Mouse (Mus musculus) forebrain, embryonic 14.5 days (tissue): ENCODE measurements at regions not wholly inside any gene's neighbourhood (a gene's known extent, or its start where the extent isn't known, plus 50 kb on each side); places are given as distances from the start of the nearest gene placed in this dataset.
A peak's percentile ranks its signal among the peaks of the same experiment; 100 is the strongest.

Experiments
- ATAC-seq: fragments of 200-750 bp; cut with Nextera tagmentation; 2 replicates; pipeline ENCODE4 v1.8.0; 2017; ENCODE audit warnings: mild to moderate bottlenecking, moderate library complexity
- DNase-seq: peaks from one replicate; pipeline ENCODE4 v3.0.0-alpha.2; 2015; ENCODE audit warnings: low spot score
- H3K27ac ChIP-seq: fragments of 300-500 bp; sonication (generic); 2 replicates; pipeline ENCODE4 v1.5.1; 2014; ENCODE audit warnings: low read depth, mild to moderate bottlenecking, control low read depth, low read length, moderate library complexity
- H3K27me3 ChIP-seq: fragments of 300-500 bp; sonication (generic); replicated peaks from 2 replicates; pipeline ENCODE4 v1.6.1; 2014; ENCODE audit warnings: low read length, control low read depth, mixed read lengths; ENCODE audit not compliant: control insufficient read depth, insufficient read depth
- H3K36me3 ChIP-seq: fragments of 300-500 bp; sonication (generic); 2 replicates; pipeline ENCODE4 v1.6.1; 2014; ENCODE audit warnings: low read length, control low read depth; ENCODE audit not compliant: control insufficient read depth, insufficient read depth
- H3K4me1 ChIP-seq: fragments of 300-500 bp; sonication (generic); 2 replicates; pipeline ENCODE4 v1.6.1; 2014; ENCODE audit warnings: antibody characterized with exemption, low read length, control low read depth; ENCODE audit not compliant: control insufficient read depth, insufficient read depth
- H3K4me2 ChIP-seq: fragments of 300-500 bp; sonication (generic); 2 replicates; pipeline ENCODE4 v1.6.1; 2014; ENCODE audit warnings: mild to moderate bottlenecking, control low read depth, low read length
- H3K4me3 ChIP-seq: fragments of 300-500 bp; sonication (generic); 2 replicates; pipeline ENCODE4 v1.5.1; 2014; ENCODE audit warnings: low read depth, low read length, control low read depth
- H3K9ac ChIP-seq: fragments of 300-500 bp; sonication (generic); 2 replicates; pipeline ENCODE4 v1.6.1; 2014; ENCODE audit warnings: mild to moderate bottlenecking, low read length, control low read depth, moderate library complexity
- H3K9me3 ChIP-seq: fragments of 300-500 bp; sonication (generic); replicated peaks from 2 replicates; pipeline ENCODE4 v1.6.1; 2016; ENCODE audit warnings: low read length, control low read depth, mixed read lengths; ENCODE audit not compliant: control insufficient read depth
- WGBS: fragments of 180-500 bp; shearing (Covaris S2); extraction: QIAGEN DNeasy Blood & Tissue Kit; methylation state at CpG from one replicate; pipeline ENCODE4 v1.1.7; 2014; 5-methylcytosine and 5-hydroxymethylcytosine counted together

DNA sequence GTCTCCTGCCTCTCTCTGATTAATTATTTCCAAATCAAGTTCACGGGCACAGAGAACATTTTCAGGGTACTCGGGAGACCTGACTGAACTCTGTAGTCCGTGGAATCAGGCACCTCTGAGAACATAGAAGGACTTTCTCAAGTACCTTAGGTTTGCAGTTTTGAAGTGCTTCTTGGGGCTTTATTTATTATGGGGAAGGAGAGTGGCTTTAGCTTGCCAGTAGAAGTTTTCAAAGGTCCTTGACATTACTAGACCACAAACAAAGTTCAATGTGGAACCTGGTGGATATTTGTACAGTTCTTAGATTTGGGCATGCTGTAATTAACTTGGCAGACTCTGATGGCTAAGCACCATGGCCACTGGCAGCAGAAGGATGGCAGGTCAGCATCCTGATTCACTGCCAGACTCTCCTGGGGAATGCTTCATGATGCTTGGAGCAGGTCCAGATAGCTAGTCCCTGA, 853.5 kb downstream of the Adgrl2 start:
- no peaks in the 10 kb centered on the region for H3K9me3 ChIP-seq
- H3K27me3 ChIP-seq = no peaks in the 10 kb centered on the region
- no peak overlapping the region for H3K4me2 ChIP-seq
- H3K4me1 ChIP-seq = no peaks in the 10 kb centered on the region
- DNase-seq (peak; percentile 7), ATAC-seq (no peak)
- no peak overlapping the region for H3K9ac ChIP-seq
- H3K27ac ChIP-seq = no peak overlapping the region
- H3K36me3 ChIP-seq = no peaks in the 10 kb centered on the region
- 86% methylated on average over 3 of the region's 3 CpGs for WGBS
- H3K4me3 ChIP-seq = no peak overlapping the region

DNA sequence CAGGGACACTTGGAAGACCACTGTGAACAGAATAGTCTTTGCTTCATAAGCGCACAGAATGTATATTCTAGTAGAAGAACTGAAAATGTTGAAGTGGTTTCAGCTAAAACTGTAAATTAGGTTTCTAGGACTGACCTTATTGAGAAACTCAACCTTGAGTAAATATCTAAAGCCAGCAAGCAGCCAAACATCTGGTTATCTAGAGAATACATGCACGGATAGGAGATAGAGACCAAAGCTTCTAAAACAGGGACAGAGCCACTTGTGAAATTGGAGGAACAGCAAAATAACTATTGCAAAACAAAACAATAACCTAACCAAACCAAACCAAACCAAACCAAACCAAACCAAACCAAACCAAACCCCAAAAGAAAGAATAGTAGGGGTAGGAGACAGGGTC, 855.7 kb downstream of the Adgrl2 start:
- 89% methylated on average over 2 of the region's 2 CpGs for WGBS
- H3K4me2 ChIP-seq = no peak overlapping the region
- no peaks in the 10 kb centered on the region for H3K4me1 ChIP-seq
- no peak for DNase-seq
- ATAC-seq = no peak
- no peak overlapping the region for H3K27ac ChIP-seq
- no peaks in the 10 kb centered on the region for H3K36me3 ChIP-seq
- H3K9me3 ChIP-seq = no peaks in the 10 kb centered on the region
- no peaks in the 10 kb centered on the region for H3K27me3 ChIP-seq
- H3K9ac ChIP-seq = no peak overlapping the region
- no peak overlapping the region for H3K4me3 ChIP-seq

DNA sequence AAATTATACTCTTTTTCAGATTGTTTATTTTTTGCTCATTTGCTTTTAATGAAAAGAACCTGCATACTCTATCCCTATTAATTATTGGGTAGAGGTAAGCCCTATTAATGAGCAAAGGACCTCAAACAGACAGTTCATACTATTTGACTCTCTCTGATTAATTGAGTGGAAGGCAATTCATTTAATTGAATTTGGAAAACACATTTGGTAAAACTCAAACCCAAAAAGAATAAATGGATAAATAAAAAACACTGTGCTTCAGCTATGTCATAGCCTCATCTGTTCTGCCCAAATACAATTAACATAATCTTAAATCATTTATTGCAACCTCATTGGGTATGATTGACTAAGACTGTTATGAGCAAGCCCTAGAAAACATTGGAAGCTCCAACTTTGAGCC, 874.8 kb downstream of the Adgrl2 start:
- Histone ChIP-seq H3K9me3 (no peaks in the 10 kb centered on the region), H3K4me1 (no peaks in the 10 kb centered on the region), H3K27me3 (no peaks in the 10 kb centered on the region), H3K4me2 (no peak overlapping the region), H3K9ac (no peak overlapping the region), H3K36me3 (no peaks in the 10 kb centered on the region), H3K27ac (no peak overlapping the region), H3K4me3 (no peak overlapping the region)
- ATAC-seq (no peak), DNase-seq (no peak)

- H3K27ac ChIP-seq = no peak overlapping the region
- WGBS = 71% methylated on average over 3 of the region's 3 CpGs
- H3K4me3 ChIP-seq = no peak overlapping the region
- DNase-seq = no peak
- H3K4me1 ChIP-seq = no peaks in the 10 kb centered on the region
- no peak for ATAC-seq
- H3K9ac ChIP-seq = no peak overlapping the region
- H3K36me3 ChIP-seq = no peaks in the 10 kb centered on the region
- H3K9me3 ChIP-seq = no peaks in the 10 kb centered on the region
- H3K27me3 ChIP-seq = no peaks in the 10 kb centered on the region
- no peak overlapping the region for H3K4me2 ChIP-seq
Measured at GRCm38 (mm10) chr3:148112204-148112603, 878.2 kb downstream of the Adgrl2 start.

DNA sequence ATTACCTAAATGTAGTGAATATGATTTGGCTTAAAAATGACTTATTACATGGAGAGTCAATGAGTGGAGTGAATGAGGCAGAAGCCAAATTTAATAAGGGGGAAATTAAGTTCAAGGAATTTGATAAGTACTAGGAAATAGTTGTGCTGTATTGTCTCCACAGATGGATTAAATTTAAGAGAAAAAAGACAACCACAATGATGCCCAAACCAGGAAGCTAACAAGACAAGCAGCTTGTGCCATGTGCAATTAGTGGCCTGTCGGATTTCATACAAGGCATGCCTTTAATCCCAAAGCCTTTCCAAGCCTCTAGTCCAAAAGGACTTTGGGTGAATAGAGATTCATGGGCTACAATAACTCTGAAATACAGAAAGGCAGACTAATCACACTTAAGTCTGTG, 883.3 kb downstream of the Adgrl2 start:
- DNase-seq = peak; percentile 16
- Histone ChIP-seq H3K27ac (no peak overlapping the region), H3K4me2 (no peak overlapping the region), H3K4me3 (no peak overlapping the region), H3K9me3 (no peaks in the 10 kb centered on the region), H3K4me1 (no peaks in the 10 kb centered on the region), H3K9ac (no peak overlapping the region), H3K27me3 (no peaks in the 10 kb centered on the region), H3K36me3 (no peaks in the 10 kb centered on the region)
- WGBS = 14% methylated on average over 1 of the region's 1 CpGs
- no peak for ATAC-seq

GRCm38 (mm10) chr3:148093930-148094329, 896.4 kb downstream of the Adgrl2 start:
- ATAC-seq (no peak), DNase-seq (no peak)
- H3K4me2 ChIP-seq = no peak overlapping the region
- no peaks in the 10 kb centered on the region for H3K9me3 ChIP-seq
- no peak overlapping the region for H3K9ac ChIP-seq
- H3K4me3 ChIP-seq = no peak overlapping the region
- H3K4me1 ChIP-seq = no peaks in the 10 kb centered on the region
- H3K27me3 ChIP-seq = no peaks in the 10 kb centered on the region
- no peaks in the 10 kb centered on the region for H3K36me3 ChIP-seq
- WGBS = 84% methylated on average over 4 of the region's 4 CpGs
- no peak overlapping the region for H3K27ac ChIP-seq

GRCm38 (mm10) chr3:148075841-148076240, 914.5 kb downstream of the Adgrl2 start:
- DNase-seq = peak; percentile 78
- Histone ChIP-seq H3K9me3 (no peaks in the 10 kb centered on the region), H3K4me3 (no peak overlapping the region), H3K4me1 (no peaks in the 10 kb centered on the region), H3K27me3 (no peaks in the 10 kb centered on the region), H3K9ac (no peak overlapping the region), H3K4me2 (no peak overlapping the region), H3K27ac (no peak overlapping the region), H3K36me3 (no peaks in the 10 kb centered on the region)
- peak; percentile 50; the same call in 1 of the 2 replicates for ATAC-seq
- WGBS = 13% methylated on average over 2 of the region's 2 CpGs

- no peaks in the 10 kb centered on the region for H3K4me1 ChIP-seq
- no peak for ATAC-seq
- no peak overlapping the region for H3K27ac ChIP-seq
- no peak overlapping the region for H3K4me3 ChIP-seq
- no peak overlapping the region for H3K9ac ChIP-seq
- WGBS = 87% methylated on average over 6 of the region's 6 CpGs
- no peaks in the 10 kb centered on the region for H3K36me3 ChIP-seq
- H3K4me2 ChIP-seq = no peak overlapping the region
- H3K9me3 ChIP-seq = no peaks in the 10 kb centered on the region
- H3K27me3 ChIP-seq = no peaks in the 10 kb centered on the region
- no peak for DNase-seq
Measured at GRCm38 (mm10) chr3:148066701-148067100, 923.7 kb downstream of the Adgrl2 start.

DNA sequence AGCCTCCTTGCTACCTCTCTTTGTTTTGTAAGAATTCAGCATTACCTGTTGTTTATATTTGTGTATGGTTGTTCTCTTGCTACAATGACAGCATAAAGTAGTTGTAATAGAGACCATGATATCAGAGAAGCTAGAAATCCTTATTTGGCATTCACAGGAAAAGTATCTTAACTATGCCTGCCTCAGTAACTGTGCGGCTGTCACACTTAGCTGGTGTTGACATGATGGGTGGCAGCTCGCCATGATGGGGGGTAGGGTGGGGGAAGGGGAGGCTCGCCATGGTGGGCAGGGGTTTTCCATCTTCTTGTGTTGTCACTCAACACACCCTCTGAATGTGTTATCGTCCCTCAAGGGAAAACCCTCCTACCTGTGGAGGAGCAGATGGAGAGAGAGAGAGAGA, 934.3 kb downstream of the Adgrl2 start:
- 0 out of 2 replicates have a peak, but pooled peaks have one; percentile 15 for ATAC-seq
- no peak overlapping the region for H3K4me2 ChIP-seq
- DNase-seq = no peak
- no peak overlapping the region for H3K27ac ChIP-seq
- no peaks in the 10 kb centered on the region for H3K27me3 ChIP-seq
- 72% methylated on average over 4 of the region's 4 CpGs for WGBS
- H3K4me1 ChIP-seq = no peaks in the 10 kb centered on the region
- no peak overlapping the region for H3K4me3 ChIP-seq
- H3K9ac ChIP-seq = no peak overlapping the region
- H3K9me3 ChIP-seq = no peaks in the 10 kb centered on the region
- H3K36me3 ChIP-seq = no peaks in the 10 kb centered on the region
